Mouse (Mus musculus): ENCODE data around the gene Taf1d. TPM values are rescaled to one million over a fixed set of nuclear protein-coding genes. Genes with fewer than 3 reads are reported as not detected.

Gene Taf1d
- total and polyA plus RNA-seq, 3 experiments, result 181 to 1,079 (median 249) TPM

- H3K4me1 ChIP-seq (ENCODE audit: control insufficient read depth in 1 of 2, insufficient read depth in 2 of 2), result peaks cover 5 to 26% of the 10 kb centered on the region in 2 experiments
- H3K79me2 ChIP-seq (replicated peaks; ENCODE audit: control insufficient read depth, extremely low read depth, insufficient read depth, poor library complexity, severe bottlenecking), result peaks cover 28% of the 10 kb centered on the region
- peak overlapping the region; percentile 71 for H3K9ac ChIP-seq (ENCODE audit: insufficient read depth, low read depth)
- H3K9me3 ChIP-seq (replicated peaks; ENCODE audit: low read length), result no peaks in the 10 kb centered on the region
- H3K27ac ChIP-seq (ENCODE audit: insufficient read depth, low read depth), result peak overlapping the region; percentile 86
- peaks cover 24 to 50% of the 10 kb centered on the region in 2 experiments for H3K36me3 ChIP-seq (replicated peaks in 1 of 2; ENCODE audit: control insufficient read depth in 1 of 2, insufficient read depth in 1 of 2, low read length in 1 of 2)
- dilution Hi-C loops (cut with MboI; ENCODE audit: extremely low pct_ligation_motif_present, extremely low pct_unique_long_range_greater_than_20kb, low sequenced_read_pairs) (no loop called here), in situ Hi-C loops (cut with MboI; ENCODE audit: low pct_ligation_motif_present, low pct_unique_long_range_greater_than_20kb, low sequenced_read_pairs) (no loop called here)
- H3K4me2 ChIP-seq (ENCODE audit: insufficient read depth, low read depth, poor library complexity, severe bottlenecking), result peak overlapping the region; percentile 77
- peak overlapping the region; percentile 73 to 99 (median 95) for H3K4me3 ChIP-seq (replicated peaks in 1 of 3; ENCODE audit: low read depth in 2 of 3, low read length in 2 of 3, poor library complexity in 1 of 3)
- no peak for DNase-seq (ENCODE audit: extremely low read depth)
- peak; percentile 31; the same call in 1 of the 2 replicates for TF ChIP-seq ZNF384 (IDR thresholded peaks at IDR 0.05; ENCODE audit: low read depth, low read length)
- TF ChIP-seq MEF2A (IDR thresholded peaks at IDR 0.05; ENCODE audit: borderline replicate concordance, low read depth, low read length), result no peak
- no peak for TF ChIP-seq SIN3A (IDR thresholded peaks at IDR 0.05; ENCODE audit: low read length)
- TF ChIP-seq CHD2 (IDR thresholded peaks at IDR 0.05; ENCODE audit: low read length), result no peak
- H3K27me3 ChIP-seq (replicated peaks), result no peaks in the 10 kb centered on the region
These were observed 26.8 kb upstream of the Taf1d start for GRCm38 (mm10) chr9:15279139-15279648.

- in situ Hi-C loops (cut with MboI; ENCODE audit: low pct_ligation_motif_present, low pct_unique_long_range_greater_than_20kb, low sequenced_read_pairs) (no loop called here), dilution Hi-C loops (cut with MboI; ENCODE audit: extremely low pct_ligation_motif_present, extremely low pct_unique_long_range_greater_than_20kb, low sequenced_read_pairs) (no loop called here)
- H3K36me3 ChIP-seq (replicated peaks in 1 of 2; ENCODE audit: control insufficient read depth in 1 of 2, insufficient read depth in 1 of 2, low read length in 1 of 2), result peaks cover 20 to 49% of the 10 kb centered on the region in 2 experiments
These were observed 26.1 kb upstream of the Taf1d start, which contains the start of gene Med17 for GRCm38 (mm10) chr9:15279649-15280490. Gene Med17, minus strand, starts transcription at chr9:15279931.

More at GRCm38 (mm10) chr9:15279649-15280490, 26.1 kb upstream of the Taf1d start, which contains the start of gene Med17:
- peaks cover 28% of the 10 kb centered on the region for H3K79me2 ChIP-seq (replicated peaks; ENCODE audit: control insufficient read depth, extremely low read depth, insufficient read depth, poor library complexity, severe bottlenecking)
- peak; percentile 94 for DNase-seq (ENCODE audit: extremely low read depth)
- H3K27ac ChIP-seq (ENCODE audit: insufficient read depth, low read depth), result peak within 1 kb of the TSS; percentile 86
- peak within 1 kb of the TSS; percentile 71 for H3K9ac ChIP-seq (ENCODE audit: insufficient read depth, low read depth)
- TF ChIP-seq MAX (IDR thresholded peaks at IDR 0.05; ENCODE audit: low read length) (peak; percentile 58; the same call in 1 of the 2 replicates), GABPA (IDR thresholded peaks at IDR 0.05; ENCODE audit: insufficient replicate concordance, low read depth, low read length) (no peak; the same call in 1 of the 2 replicates), MXI1 (IDR thresholded peaks at IDR 0.05; ENCODE audit: low read depth, low read length) (peak; percentile 76; the same call in 1 of the 2 replicates), BHLHE40 (IDR thresholded peaks at IDR 0.05; ENCODE audit: low read depth, low read length) (peak; percentile 99), CHD1 (IDR thresholded peaks at IDR 0.05; ENCODE audit: low read depth, low read length) (no peak), ELF1 (IDR thresholded peaks at IDR 0.05; ENCODE audit: low read depth, low read length) (peak; percentile 94), MYC (IDR thresholded peaks at IDR 0.05; ENCODE audit: low read depth, low read length) (peak; percentile 40; the same call in 1 of the 2 replicates), POLR2AphosphoS2 (IDR thresholded peaks at IDR 0.05; ENCODE audit: low read depth, low read length) (peak; percentile 66; the same call in 1 of the 2 replicates), CTCF (conservative IDR thresholded peaks at IDR 0.05 in 1 of 2, IDR thresholded peaks at IDR 0.05 in 1 of 2; ENCODE audit: low read depth in 2 of 2, low read length in 2 of 2) (no peak), ZMIZ1 (IDR thresholded peaks at IDR 0.05; ENCODE audit: low read depth, low read length) (0 out of 2 replicates have a peak, but pooled peaks have one; percentile 54), TCF12 (IDR thresholded peaks at IDR 0.05; ENCODE audit: low read depth, low read length) (peak; percentile 82), USF1 (IDR thresholded peaks at IDR 0.05; ENCODE audit: low read depth, low read length) (peak; percentile 35; the same call in 1 of the 2 replicates), SIN3A (IDR thresholded peaks at IDR 0.05; ENCODE audit: low read length) (peak; percentile 82), ETS1 (conservative IDR thresholded peaks at IDR 0.05; ENCODE audit: low read depth, low read length) (peak; percentile 27; the same call in 1 of the 2 replicates), PAX5 (IDR thresholded peaks at IDR 0.05; ENCODE audit: low read length) (no peak), UBTF (IDR thresholded peaks at IDR 0.05; ENCODE audit: low read depth, low read length) (peak; percentile 62; the same call in 1 of the 2 replicates), TBP (conservative IDR thresholded peaks at IDR 0.05; ENCODE audit: low read depth, low read length) (peak; percentile 80), POLR2A (IDR thresholded peaks at IDR 0.05; ENCODE audit: low read depth, low read length) (peak; percentile 95), USF2 (conservative IDR thresholded peaks at IDR 0.05; ENCODE audit: low read depth, low read length) (peak; percentile 25; the same call in 1 of the 2 replicates), NELFE (IDR thresholded peaks at IDR 0.05; ENCODE audit: low read depth, low read length) (peak; percentile 95), EP300 (IDR thresholded peaks at IDR 0.05; ENCODE audit: low read length) (no peak), HCFC1 (IDR thresholded peaks at IDR 0.05; ENCODE audit: low read depth, low read length) (peak; percentile 96), CHD2 (IDR thresholded peaks at IDR 0.05; ENCODE audit: low read length) (no peak), ZNF384 (IDR thresholded peaks at IDR 0.05; ENCODE audit: low read depth, low read length) (no peak), NRF1 (IDR thresholded peaks at IDR 0.05; ENCODE audit: low read depth, low read length) (peak; percentile 90), KAT2A (IDR thresholded peaks at IDR 0.05; ENCODE audit: insufficient replicate concordance, low read length) (peak; percentile 90; the same call in 1 of the 2 replicates), MAZ (IDR thresholded peaks at IDR 0.05; ENCODE audit: low read depth, low read length) (no peak), MEF2A (IDR thresholded peaks at IDR 0.05; ENCODE audit: borderline replicate concordance, low read depth, low read length) (0 out of 2 replicates have a peak, but pooled peaks have one; percentile 21)
- H3K4me3 ChIP-seq (replicated peaks in 1 of 3; ENCODE audit: low read depth in 2 of 3, low read length in 2 of 3, poor library complexity in 1 of 3), result peak within 1 kb of the TSS; percentile 73 to 99 (median 95)
- peak within 1 kb of the TSS; percentile 77 for H3K4me2 ChIP-seq (ENCODE audit: insufficient read depth, low read depth, poor library complexity, severe bottlenecking)
- H3K4me1 ChIP-seq (ENCODE audit: control insufficient read depth in 1 of 2, insufficient read depth in 2 of 2), result peaks cover 5 to 26% of the 10 kb centered on the region in 2 experiments
- no peaks in the 10 kb centered on the region for H3K9me3 ChIP-seq (replicated peaks; ENCODE audit: low read length)
- no peaks in the 10 kb centered on the region for H3K27me3 ChIP-seq (replicated peaks)

Measured in CH12.LX (cell line).